Mouse (Mus musculus): ENCODE measurements around the gene Faim2. TPM values are rescaled to one million over a fixed set of nuclear protein-coding genes. Genes with fewer than 3 reads are reported as not detected.

Gene Faim2
- polyA plus RNA-seq, 1 experiment from 2014 or later, result 0.28 TPM

Other genes with a start within 250 kb of the Faim2 start
- 37.2 and 42.1 TPM in 2 replicates for gene Prpf40b, start 233.1 kb downstream of the Faim2 start, polyA plus RNA-seq (2015; fragmentation: Nextera tagmentation; extraction: Ambion mirVana)
- 0.09 and 0.47 TPM in 2 replicates for gene Fam186b, start 232.3 kb downstream of the Faim2 start, polyA plus RNA-seq (2015; fragmentation: Nextera tagmentation; extraction: Ambion mirVana)
- 14.0 and 17.8 TPM in 2 replicates for gene Fmnl3, start 157.7 kb downstream of the Faim2 start, polyA plus RNA-seq (2015; fragmentation: Nextera tagmentation; extraction: Ambion mirVana)
- 221 and 295 TPM in 2 replicates for gene Tmbim6, start 135.3 kb downstream of the Faim2 start, polyA plus RNA-seq (2015; fragmentation: Nextera tagmentation; extraction: Ambion mirVana)
- 6.8 and 8.0 TPM in 2 replicates for gene Nckap5l, start 70.4 kb downstream of the Faim2 start, polyA plus RNA-seq (2015; fragmentation: Nextera tagmentation; extraction: Ambion mirVana)
- gene Bcdin3d, start 53.4 kb downstream of the Faim2 start, polyA plus RNA-seq (2015; fragmentation: Nextera tagmentation; extraction: Ambion mirVana), result 10.8 and 11.7 TPM in 2 replicates
- gene Aqp2, start 50.9 kb upstream of the Faim2 start, polyA plus RNA-seq (2015; fragmentation: Nextera tagmentation; extraction: Ambion mirVana), result not detected in 2 replicates
- gene Aqp5, start 62.6 kb upstream of the Faim2 start, polyA plus RNA-seq (2015; fragmentation: Nextera tagmentation; extraction: Ambion mirVana), result 0.72 and 2.7 TPM in 2 replicates
- not detected in 2 replicates for gene Aqp6, start 73.2 kb upstream of the Faim2 start, polyA plus RNA-seq (2015; fragmentation: Nextera tagmentation; extraction: Ambion mirVana)
- gene Racgap1, start 123.5 kb upstream of the Faim2 start, polyA plus RNA-seq (2015; fragmentation: Nextera tagmentation; extraction: Ambion mirVana), result 112 and 125 TPM in 2 replicates
- gene Asic1, start 142.2 kb upstream of the Faim2 start, polyA plus RNA-seq (2015; fragmentation: Nextera tagmentation; extraction: Ambion mirVana), result 1.4 and 2.4 TPM in 2 replicates
- gene Smarcd1, start 174.0 kb upstream of the Faim2 start, polyA plus RNA-seq (2015; fragmentation: Nextera tagmentation; extraction: Ambion mirVana), result 17.7 and 24.7 TPM in 2 replicates
- not detected in 2 replicates for gene Gm17349, start 177.3 kb upstream of the Faim2 start, polyA plus RNA-seq (2015; fragmentation: Nextera tagmentation; extraction: Ambion mirVana)
- gene Gpd1, start 189.3 kb upstream of the Faim2 start, polyA plus RNA-seq (2015; fragmentation: Nextera tagmentation; extraction: Ambion mirVana), result 1.6 and 2.2 TPM in 2 replicates
- 185 and 187 TPM in 2 replicates for gene Cox14, start 197.5 kb upstream of the Faim2 start, polyA plus RNA-seq (2015; fragmentation: Nextera tagmentation; extraction: Ambion mirVana)
- 47.6 and 51.1 TPM in 2 replicates for gene Cers5, start 244.7 kb upstream of the Faim2 start, polyA plus RNA-seq (2015; fragmentation: Nextera tagmentation; extraction: Ambion mirVana)